Mouse (Mus musculus): ENCODE data around the gene Iqcb1. TPM values are rescaled to one million over a fixed set of nuclear protein-coding genes. Genes with fewer than 3 reads are reported as not detected.
A peak's percentile ranks its signal among the peaks of the same experiment; 100 is the strongest.

Iqcb1 gene
- polyA plus RNA-seq (2012; ENCODE audit: insufficient read depth, insufficient read length, low replicate concordance, missing spikeins), result not detected in 2 replicates

- whole genome bisulfite sequencing, result under 1% methylated on average over 61 of the region's 64 CpGs
- no peak within 1 kb of the TSS for H3K27ac ChIP-seq (ENCODE audit: insufficient read depth, low read depth, low read length)
- peaks cover 4% of the 10 kb centered on the region for H3K4me1 ChIP-seq (ENCODE audit: control insufficient read depth, insufficient read depth, low read length)
- no peak for TF ChIP-seq CTCF (IDR thresholded peaks at IDR 0.05; ENCODE audit: insufficient read depth, low read depth, low read length)
- peak; percentile 52; the same call in 1 of the 2 replicates for TF ChIP-seq POLR2A (IDR thresholded peaks at IDR 0.05; ENCODE audit: insufficient read depth, low read depth, low read length)
- peak within 1 kb of the TSS; percentile 98 for H3K4me3 ChIP-seq (ENCODE audit: insufficient read depth, low read depth, low read length)
These were observed at the start of gene Iqcb1 for GRCm38 (mm10) chr16:36828054-36828786. Iqcb1 (plus strand) TSS chr16:36828385.

- WGBS, result 32% methylated on average over 2 of the region's 2 CpGs
- H3K27ac ChIP-seq (ENCODE audit: insufficient read depth, low read depth, low read length), result 0 out of 2 replicates have a peak overlapping the region, but pooled peaks have one; percentile 31
- TF ChIP-seq POLR2A (IDR thresholded peaks at IDR 0.05; ENCODE audit: insufficient read depth, low read depth, low read length) (no peak), CTCF (IDR thresholded peaks at IDR 0.05; ENCODE audit: insufficient read depth, low read depth, low read length) (no peak)
- H3K4me1 ChIP-seq (ENCODE audit: control insufficient read depth, insufficient read depth, low read length), result no peaks in the 10 kb centered on the region
- H3K4me3 ChIP-seq (ENCODE audit: insufficient read depth, low read depth, low read length), result no peak overlapping the region
These were observed 44.0 kb upstream of the Iqcb1 start for GRCm38 (mm10) chr16:36784146-36784545.

- TF ChIP-seq POLR2A (IDR thresholded peaks at IDR 0.05; ENCODE audit: insufficient read depth, low read depth, low read length) (no peak), CTCF (IDR thresholded peaks at IDR 0.05; ENCODE audit: insufficient read depth, low read depth, low read length) (no peak)
- 23% methylated on average over 10 of the region's 10 CpGs for WGBS
- H3K4me3 ChIP-seq (ENCODE audit: insufficient read depth, low read depth, low read length), result peak within 1 kb of the TSS; percentile 28
- 0 out of 2 replicates have a peak within 1 kb of the TSS, but pooled peaks have one; percentile 31 for H3K27ac ChIP-seq (ENCODE audit: insufficient read depth, low read depth, low read length)
- no peaks in the 10 kb centered on the region for H3K4me1 ChIP-seq (ENCODE audit: control insufficient read depth, insufficient read depth, low read length)
These were observed 43.4 kb upstream of the Iqcb1 start, which contains the start of gene Slc15a2 for GRCm38 (mm10) chr16:36784594-36785313. Slc15a2 (minus strand) TSS chr16:36784962.

DNA sequence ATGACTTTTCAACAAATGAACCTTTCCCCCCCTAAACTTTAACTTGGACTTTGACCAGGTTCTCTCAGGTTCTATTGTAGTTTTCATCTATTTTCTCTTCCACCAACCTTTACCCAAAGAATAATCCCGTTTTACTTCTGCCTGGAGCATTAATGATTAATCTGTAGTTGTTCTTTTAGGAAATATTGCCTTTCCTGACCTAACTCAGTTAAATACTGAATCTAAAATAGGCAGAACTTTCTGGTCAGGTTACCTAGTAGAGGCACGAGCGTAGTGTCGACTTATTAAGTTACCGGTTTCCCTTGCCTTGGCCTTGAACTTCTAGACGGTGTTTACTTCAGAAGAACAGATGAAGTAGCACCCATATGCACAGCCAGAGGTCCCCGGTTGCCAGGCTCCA lies 41.7 kb upstream of the Iqcb1 start:
- Histone ChIP-seq H3K4me3 (ENCODE audit: insufficient read depth, low read depth, low read length) (no peak overlapping the region), H3K4me1 (ENCODE audit: control insufficient read depth, insufficient read depth, low read length) (no peaks in the 10 kb centered on the region), H3K27ac (ENCODE audit: insufficient read depth, low read depth, low read length) (no peak overlapping the region)
- TF ChIP-seq POLR2A (IDR thresholded peaks at IDR 0.05; ENCODE audit: insufficient read depth, low read depth, low read length), result no peak
- TF ChIP-seq CTCF (IDR thresholded peaks at IDR 0.05; ENCODE audit: insufficient read depth, low read depth, low read length), result no peak
- 91% methylated on average over 7 of the region's 7 CpGs for WGBS

GRCm38 (mm10) chr16:36790166-36790565 lies 38.0 kb upstream of the Iqcb1 start:
- WGBS, result 89% methylated on average over 4 of the region's 4 CpGs
- no peak for TF ChIP-seq CTCF (IDR thresholded peaks at IDR 0.05; ENCODE audit: insufficient read depth, low read depth, low read length)
- TF ChIP-seq POLR2A (IDR thresholded peaks at IDR 0.05; ENCODE audit: insufficient read depth, low read depth, low read length), result no peak
- Histone ChIP-seq H3K4me3 (ENCODE audit: insufficient read depth, low read depth, low read length) (no peak overlapping the region), H3K27ac (ENCODE audit: insufficient read depth, low read depth, low read length) (no peak overlapping the region), H3K4me1 (ENCODE audit: control insufficient read depth, insufficient read depth, low read length) (no peaks in the 10 kb centered on the region)

GRCm38 (mm10) chr16:36794976-36795375 lies 33.2 kb upstream of the Iqcb1 start:
- no peak for TF ChIP-seq POLR2A (IDR thresholded peaks at IDR 0.05; ENCODE audit: insufficient read depth, low read depth, low read length)
- TF ChIP-seq CTCF (IDR thresholded peaks at IDR 0.05; ENCODE audit: insufficient read depth, low read depth, low read length), result no peak
- no peak overlapping the region for H3K27ac ChIP-seq (ENCODE audit: insufficient read depth, low read depth, low read length)
- 80% methylated on average over 2 of the region's 2 CpGs for WGBS
- no peaks in the 10 kb centered on the region for H3K4me1 ChIP-seq (ENCODE audit: control insufficient read depth, insufficient read depth, low read length)
- no peak overlapping the region for H3K4me3 ChIP-seq (ENCODE audit: insufficient read depth, low read depth, low read length)

GRCm38 (mm10) chr16:36798334-36798733 lies 29.9 kb upstream of the Iqcb1 start:
- Histone ChIP-seq H3K27ac (ENCODE audit: insufficient read depth, low read depth, low read length) (no peak overlapping the region), H3K4me1 (ENCODE audit: control insufficient read depth, insufficient read depth, low read length) (no peaks in the 10 kb centered on the region), H3K4me3 (ENCODE audit: insufficient read depth, low read depth, low read length) (no peak overlapping the region)
- TF ChIP-seq POLR2A (IDR thresholded peaks at IDR 0.05; ENCODE audit: insufficient read depth, low read depth, low read length), result no peak
- no peak for TF ChIP-seq CTCF (IDR thresholded peaks at IDR 0.05; ENCODE audit: insufficient read depth, low read depth, low read length)
- WGBS, result 87% methylated on average over 2 of the region's 2 CpGs

DNA sequence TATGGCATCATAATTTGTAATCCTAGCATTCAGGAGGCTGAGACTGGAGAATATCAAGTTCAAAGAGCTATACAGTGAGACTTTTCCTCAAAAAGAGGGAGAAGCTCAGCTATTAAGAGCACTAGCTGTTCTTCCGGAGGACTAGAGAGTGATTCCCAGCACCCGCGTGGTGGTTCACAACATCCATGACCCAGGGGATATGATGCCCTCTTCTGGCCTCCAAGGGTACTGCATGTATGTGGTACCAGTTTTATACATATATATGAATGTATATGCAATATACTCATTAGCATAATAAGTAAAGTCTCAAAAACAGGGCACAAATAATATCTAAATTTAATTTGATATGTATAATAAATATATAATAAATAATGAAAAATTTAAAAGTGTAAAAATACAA lies 25.8 kb upstream of the Iqcb1 start:
- H3K4me1 ChIP-seq (ENCODE audit: control insufficient read depth, insufficient read depth, low read length), result no peaks in the 10 kb centered on the region
- no peak overlapping the region for H3K27ac ChIP-seq (ENCODE audit: insufficient read depth, low read depth, low read length)
- 87% methylated on average over 3 of the region's 3 CpGs for WGBS
- H3K4me3 ChIP-seq (ENCODE audit: insufficient read depth, low read depth, low read length), result no peak overlapping the region
- TF ChIP-seq CTCF (IDR thresholded peaks at IDR 0.05; ENCODE audit: insufficient read depth, low read depth, low read length), result no peak
- no peak for TF ChIP-seq POLR2A (IDR thresholded peaks at IDR 0.05; ENCODE audit: insufficient read depth, low read depth, low read length)

DNA sequence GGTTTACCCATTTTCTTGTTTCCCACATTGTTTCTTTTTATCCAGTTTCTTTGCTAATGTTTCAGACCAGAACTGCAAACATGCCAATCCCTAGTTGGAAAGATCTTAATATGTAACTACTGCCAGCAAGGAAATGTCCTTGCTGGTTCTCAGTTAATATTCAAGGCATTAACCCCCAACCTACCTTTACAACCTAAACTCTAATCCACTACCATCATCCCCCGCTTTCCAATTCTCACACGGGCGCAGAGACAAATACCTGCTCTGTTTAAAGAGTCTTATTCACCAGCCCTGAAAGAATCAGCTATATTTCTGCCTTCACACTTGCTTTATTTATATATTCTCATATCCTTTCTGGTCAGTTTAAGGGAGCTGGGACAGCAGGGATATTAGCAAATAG lies 19.6 kb upstream of the Iqcb1 start:
- Histone ChIP-seq H3K4me1 (ENCODE audit: control insufficient read depth, insufficient read depth, low read length) (no peaks in the 10 kb centered on the region), H3K27ac (ENCODE audit: insufficient read depth, low read depth, low read length) (no peak overlapping the region), H3K4me3 (ENCODE audit: insufficient read depth, low read depth, low read length) (no peak overlapping the region)
- no peak for TF ChIP-seq CTCF (IDR thresholded peaks at IDR 0.05; ENCODE audit: insufficient read depth, low read depth, low read length)
- no peak for TF ChIP-seq POLR2A (IDR thresholded peaks at IDR 0.05; ENCODE audit: insufficient read depth, low read depth, low read length)
- 91% methylated on average over 3 of the region's 3 CpGs for WGBS
